Mouse (Mus musculus): Measurements from ENCODE around the gene Klhl23.

DNA sequence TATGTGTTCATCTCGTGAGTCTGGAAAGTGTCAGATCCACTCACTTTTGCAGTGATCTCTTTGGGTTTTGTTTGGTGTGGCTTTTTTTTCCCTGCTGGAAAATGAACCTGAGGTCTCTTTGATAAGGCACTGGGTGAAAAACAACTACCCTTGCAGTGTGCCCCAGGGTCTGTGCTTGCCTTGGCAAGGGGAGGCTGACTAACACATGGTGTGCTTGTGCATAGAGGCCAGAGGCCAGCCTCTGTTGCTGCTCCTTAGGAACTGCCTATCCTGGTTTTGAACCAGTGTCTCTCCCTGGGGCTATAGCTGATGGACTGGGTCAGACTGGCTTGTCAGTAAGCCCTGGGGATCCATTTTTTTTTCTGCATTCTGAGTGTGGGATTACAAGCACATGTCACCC is 1.5 kb upstream of the Klhl23 start:
- TF ChIP-seq POLR2A (IDR thresholded peaks at IDR 0.05; ENCODE audit: insufficient read depth, low read depth, low read length) (no peak), CTCF (IDR thresholded peaks at IDR 0.05; ENCODE audit: insufficient read depth, low read depth, low read length) (no peak)

Data from olfactory bulb, adult 2 months (tissue).